Mouse (Mus musculus) liver, adult 2 months (tissue): ENCODE measurements at regions not wholly inside any gene's neighbourhood (a gene's known extent, or its start where the extent isn't known, plus 50 kb on each side); places are given as distances from the start of the nearest gene placed in this dataset.

ENCODE experiments used
- CTCF ChIP-seq: fragments of 200-500 bp; IDR thresholded peaks from 2 replicates; pipeline ENCODE4 v1.5.1; 2011; ENCODE audit warnings: low read depth, low read length, control low read depth
- POLR2A ChIP-seq: fragments of 200-500 bp; IDR thresholded peaks from 2 replicates; pipeline ENCODE4 v1.6.1; 2011; ENCODE audit warnings: low read length, control low read depth; ENCODE audit not compliant: insufficient read depth; ENCODE audit errors: extremely low read depth

GRCm38 (mm10) chr15:67598426-67598825 is 1097.7 kb upstream of the Lrrc6 start:
- no peak for TF ChIP-seq CTCF
- TF ChIP-seq POLR2A: no peak
